Mouse (Mus musculus): ENCODE data around the gene Gm20388. TPM values are rescaled to one million over a fixed set of nuclear protein-coding genes. Genes with fewer than 3 reads are reported as not detected.

Gene Gm20388
- total RNA-seq, 2 experiments from 2014 or later: 2.2 to 7.6 TPM

DNA sequence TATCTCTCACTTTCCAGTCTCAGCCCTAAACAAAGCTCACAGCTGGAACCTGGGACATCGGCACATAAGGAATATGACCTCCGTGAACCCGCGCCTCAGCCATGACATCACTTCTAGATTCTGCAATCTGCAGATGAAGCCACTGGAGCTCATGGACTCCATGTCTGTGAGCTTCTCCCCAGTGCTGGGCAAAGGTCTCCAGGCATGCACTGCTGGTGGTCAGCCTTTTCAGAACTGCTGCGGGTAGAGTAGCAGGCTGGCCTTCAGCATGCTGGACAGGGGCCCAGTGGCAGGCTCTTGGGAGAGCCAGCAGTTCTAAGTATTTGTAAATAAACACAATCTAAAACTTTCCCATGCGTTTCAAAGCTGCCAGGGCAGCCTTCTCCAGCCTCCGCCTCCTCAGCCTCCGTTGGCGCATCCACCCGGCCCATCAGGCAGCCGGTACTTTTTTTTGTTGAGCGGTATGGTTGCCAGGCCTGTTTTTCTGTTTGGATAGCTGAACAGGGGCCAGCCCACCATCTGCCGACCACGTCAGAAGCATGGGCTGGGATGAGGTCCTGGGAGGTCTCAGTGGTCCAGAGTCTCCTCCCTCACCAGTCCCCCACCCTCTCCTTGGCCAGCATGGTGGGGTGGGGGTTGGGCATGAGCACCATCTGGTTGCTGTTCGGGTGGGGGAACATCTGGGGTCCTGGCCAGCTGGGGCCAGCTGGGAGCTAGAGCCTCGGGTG, 2729.0 kb downstream of the Gm20388 start:
- no peak for TF ChIP-seq CTCF (conservative IDR thresholded peaks at IDR 0.05)
- H3K4me3 ChIP-seq: peak overlapping the region; percentile 23
- H3K27ac ChIP-seq: peak overlapping the region; percentile 62; the same call in 1 of the 2 replicates
- peak; percentile 39 to 43 for DNase-seq (ENCODE audit: low spot score in 2 of 2)

DNA sequence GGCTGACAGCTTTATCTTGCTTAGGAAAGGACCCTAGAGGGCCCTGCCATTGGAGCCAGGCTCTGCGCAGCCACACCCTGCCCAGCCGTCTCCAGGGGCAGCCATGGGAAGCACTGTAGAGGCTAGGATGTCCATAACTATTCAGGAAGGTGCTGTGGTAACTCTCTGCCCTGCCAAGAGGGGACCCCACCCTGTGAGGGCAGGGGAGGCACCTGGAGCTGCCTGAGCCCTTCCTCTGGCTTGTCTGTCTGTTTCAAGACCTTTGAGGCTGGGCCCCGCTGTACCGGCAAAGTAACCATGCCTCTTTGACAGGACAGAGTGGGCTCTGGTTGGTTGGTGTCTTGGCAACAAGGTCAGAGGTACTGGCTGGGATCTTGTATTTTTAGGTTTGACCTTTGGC, 2730.2 kb downstream of the Gm20388 start:
- no peak for TF ChIP-seq CTCF (conservative IDR thresholded peaks at IDR 0.05)
- no peak for DNase-seq (ENCODE audit: low spot score in 2 of 2)
- Histone ChIP-seq H3K4me3 (no peak overlapping the region), H3K27ac (peak overlapping the region; percentile 62)

DNA sequence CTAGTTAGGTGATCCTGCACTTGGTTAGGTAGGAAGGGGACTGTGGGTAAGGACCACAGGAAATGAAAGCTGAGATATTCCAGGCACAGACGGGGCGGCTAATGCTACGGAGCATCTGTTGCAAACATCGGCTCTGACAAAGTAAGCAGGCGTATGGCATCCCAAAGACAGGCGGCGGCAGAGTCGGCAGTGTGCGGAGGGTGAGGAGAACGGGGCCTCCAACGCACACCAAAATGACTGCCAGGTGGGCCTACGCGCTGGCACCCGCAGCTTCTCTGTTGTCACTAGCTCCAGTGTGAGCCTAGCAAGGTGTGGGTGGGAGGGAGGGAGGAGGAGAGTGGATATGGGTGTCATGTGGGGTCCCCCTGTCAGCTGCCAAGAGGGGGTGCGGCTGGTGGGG, 2730.8 kb downstream of the Gm20388 start:
- peak overlapping the region; percentile 64 for H3K27ac ChIP-seq
- peak; percentile 46 for TF ChIP-seq CTCF (conservative IDR thresholded peaks at IDR 0.05)
- H3K4me3 ChIP-seq: no peak overlapping the region
- peak; percentile 76 to 88 for DNase-seq (ENCODE audit: low spot score in 2 of 2)

GRCm38 (mm10) chr8:122642071-122642470, 2731.4 kb downstream of the Gm20388 start:
- no peak for TF ChIP-seq CTCF (conservative IDR thresholded peaks at IDR 0.05)
- H3K27ac ChIP-seq: peak overlapping the region; percentile 64

GRCm38 (mm10) chr8:122644175-122644954, 2733.7 kb downstream of the Gm20388 start:
- no peak overlapping the region for H3K4me3 ChIP-seq
- no peak for DNase-seq (ENCODE audit: low spot score in 2 of 2)
- no peak for TF ChIP-seq CTCF (conservative IDR thresholded peaks at IDR 0.05)
- no peak overlapping the region for H3K27ac ChIP-seq

More at GRCm38 (mm10) chr8:122642071-122642470, 2731.4 kb downstream of the Gm20388 start:
- H3K4me3 ChIP-seq: no peak overlapping the region
- peak; percentile 20 to 49 for DNase-seq (ENCODE audit: low spot score in 2 of 2)

- no peak for DNase-seq (ENCODE audit: low spot score in 2 of 2)
- no peak for TF ChIP-seq CTCF (conservative IDR thresholded peaks at IDR 0.05)
- Histone ChIP-seq H3K4me3 (no peak overlapping the region), H3K27ac (no peak overlapping the region)
Measured at GRCm38 (mm10) chr8:122646337-122646736, 2735.7 kb downstream of the Gm20388 start.

DNA sequence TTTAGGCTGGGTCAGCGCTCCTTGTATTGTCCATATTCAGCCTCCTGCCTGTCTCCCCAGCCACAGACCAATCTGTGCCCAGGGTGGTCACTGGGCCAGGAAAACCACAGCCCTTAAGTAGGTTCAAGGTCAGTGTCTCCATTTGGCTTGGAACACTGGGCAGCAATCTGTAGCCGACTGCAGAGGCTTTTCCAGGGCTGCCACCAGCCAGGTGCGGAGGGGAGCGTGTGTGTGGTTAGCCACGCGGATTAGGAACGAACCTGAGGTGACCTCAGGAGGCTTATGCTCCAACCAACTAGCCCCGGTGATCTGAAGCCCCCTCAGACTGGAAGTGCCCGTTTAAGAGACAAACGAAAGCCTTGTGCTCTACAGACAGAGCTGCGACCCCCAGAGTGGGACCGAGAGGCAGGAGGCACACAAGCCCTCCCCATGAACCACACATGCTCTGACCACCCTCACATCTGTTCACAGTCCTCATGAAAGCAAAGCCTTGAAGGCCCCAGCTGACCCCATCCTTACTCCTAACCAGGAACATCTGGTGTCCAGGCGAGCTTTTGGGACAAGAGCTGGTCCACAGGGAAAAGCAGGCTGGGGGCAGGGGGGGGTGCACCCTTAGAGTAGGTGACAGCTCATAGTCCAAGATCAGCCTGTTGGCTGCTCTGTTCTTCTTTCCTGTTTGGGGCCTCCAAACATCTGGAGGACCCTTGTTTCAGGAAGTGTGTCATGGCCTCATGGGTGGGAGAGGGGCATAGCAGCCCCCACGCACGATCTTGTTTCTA, 2737.7 kb downstream of the Gm20388 start:
- no peak for DNase-seq (ENCODE audit: low spot score in 2 of 2)
- TF ChIP-seq CTCF (conservative IDR thresholded peaks at IDR 0.05): no peak
- H3K27ac ChIP-seq: no peak overlapping the region
- H3K4me3 ChIP-seq: no peak overlapping the region

DNA sequence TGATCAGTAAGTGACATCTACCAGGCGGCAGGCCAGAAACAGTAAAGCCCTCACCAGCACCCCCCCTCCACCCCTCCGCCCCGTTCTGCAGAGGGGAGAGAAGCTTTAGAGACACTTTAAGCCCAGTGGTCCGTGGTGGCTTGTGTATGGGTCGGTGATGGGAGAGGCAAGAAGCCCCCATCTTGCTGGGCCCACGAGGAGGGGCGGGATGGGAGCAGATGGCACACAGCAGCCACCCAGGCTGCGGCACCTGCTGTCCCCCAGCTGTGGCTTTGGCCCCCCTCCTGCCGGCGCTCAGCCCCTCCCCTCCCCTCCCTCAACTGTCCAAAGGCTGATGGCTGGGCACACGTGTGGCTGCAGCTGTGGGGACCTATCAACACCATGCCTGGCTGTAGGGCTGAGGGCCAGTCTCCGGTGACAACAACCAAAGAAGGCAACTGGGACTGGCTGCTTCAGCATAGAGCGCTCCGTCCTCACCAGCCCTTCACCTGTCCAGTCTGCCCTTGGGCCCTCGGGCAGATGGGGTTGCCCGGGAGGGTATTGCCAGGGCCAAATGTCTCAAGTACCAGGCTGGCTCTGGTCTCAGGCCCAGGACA, 2740.8 kb downstream of the Gm20388 start:
- TF ChIP-seq CTCF (conservative IDR thresholded peaks at IDR 0.05): no peak

GRCm38 (mm10) chr8:122652643-122653042, 2742.0 kb downstream of the Gm20388 start:
- no peak overlapping the region for H3K4me3 ChIP-seq
- no peak for TF ChIP-seq CTCF (conservative IDR thresholded peaks at IDR 0.05)
- H3K27ac ChIP-seq: no peak overlapping the region
- no peak for DNase-seq (ENCODE audit: low spot score in 2 of 2)

More for the DNA sequence above, 2740.8 kb downstream of the Gm20388 start:
- no peak overlapping the region for H3K27ac ChIP-seq
- no peak for DNase-seq (ENCODE audit: low spot score in 2 of 2)
- no peak overlapping the region for H3K4me3 ChIP-seq

GRCm38 (mm10) chr8:122654768-122655167, 2744.1 kb downstream of the Gm20388 start:
- Histone ChIP-seq H3K27ac (no peak overlapping the region), H3K4me3 (no peak overlapping the region)
- no peak for DNase-seq (ENCODE audit: low spot score in 2 of 2)
- no peak for TF ChIP-seq CTCF (conservative IDR thresholded peaks at IDR 0.05)

DNA sequence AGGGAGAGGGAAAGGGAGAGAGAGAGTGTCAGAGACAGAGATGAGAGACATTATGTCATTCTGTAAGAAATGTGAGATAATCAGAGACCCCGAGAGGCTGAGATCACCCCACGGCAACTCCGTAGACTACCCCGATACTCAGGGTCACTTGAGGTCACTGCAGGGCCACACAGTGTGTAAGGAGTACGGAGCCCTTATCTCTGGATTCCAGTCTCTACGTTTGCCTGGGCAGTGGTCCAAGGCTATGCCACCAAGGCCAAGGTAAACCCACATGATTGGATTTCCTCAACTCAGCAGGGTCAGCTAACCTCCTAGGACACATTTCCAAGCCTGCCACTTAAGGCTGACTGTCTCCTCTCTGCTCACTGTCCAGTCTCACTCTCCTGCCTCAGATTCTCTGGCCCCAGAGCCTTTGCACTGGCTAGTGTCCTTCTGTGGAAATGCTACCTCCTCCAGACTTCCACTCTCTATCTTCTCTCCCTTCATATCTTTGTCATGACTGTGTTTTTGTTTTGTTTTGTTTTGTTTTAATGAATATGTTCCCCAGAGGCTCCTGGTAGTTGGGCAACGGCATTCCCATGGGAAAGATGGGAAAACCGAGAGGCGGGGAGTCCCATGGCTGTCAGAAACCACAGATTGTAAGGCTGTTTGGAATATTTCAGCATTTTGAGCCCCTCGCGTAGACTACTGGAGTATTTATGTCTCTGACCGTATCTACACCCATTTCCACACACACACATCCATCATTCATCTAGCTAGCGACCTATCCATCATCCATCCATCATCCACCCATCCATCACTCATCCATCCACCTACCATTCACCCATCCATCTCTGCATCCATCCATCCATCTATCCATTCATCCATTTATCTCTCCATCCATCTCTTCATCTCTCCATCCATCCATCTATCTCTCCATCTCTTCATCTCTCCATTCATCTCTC, 2745.7 kb downstream of the Gm20388 start:
- TF ChIP-seq CTCF (conservative IDR thresholded peaks at IDR 0.05): no peak
- Histone ChIP-seq H3K4me3 (no peak overlapping the region), H3K27ac (no peak overlapping the region)
- DNase-seq (ENCODE audit: low spot score in 2 of 2): no peak
